Mouse (Mus musculus): ENCODE data around the gene Fam180a. TPM values are rescaled to one million over a fixed set of nuclear protein-coding genes. Genes with fewer than 3 reads are reported as not detected.

Gene Fam180a
- polyA plus RNA-seq, 1 experiment from 2014 or later, result 1.6 TPM

DNA sequence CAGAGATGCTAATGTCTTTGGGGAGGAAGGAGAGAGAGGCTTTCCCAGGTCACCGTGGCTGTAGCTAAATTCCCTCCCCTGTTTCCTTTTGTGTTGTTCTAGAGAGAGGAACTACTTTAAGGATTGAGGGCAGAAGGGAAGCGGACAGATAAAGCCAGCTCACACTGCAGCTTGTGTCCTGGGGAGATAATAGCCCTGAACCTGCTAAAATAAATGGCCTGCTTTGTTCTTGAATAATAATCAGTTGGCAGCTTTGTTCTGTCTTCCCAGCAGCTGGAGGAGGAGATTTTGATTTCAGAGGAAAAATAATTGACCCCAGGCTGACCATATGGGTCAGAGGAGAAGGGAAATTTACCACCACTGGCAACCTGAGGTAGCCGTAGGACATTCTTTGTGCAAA lies 12.7 kb upstream of the Fam180a start:
- WGBS, result 11% methylated on average over 3 of the region's 3 CpGs
- Histone ChIP-seq H3K4me2 (no peak overlapping the region), H3K4me3 (replicated peaks) (no peak overlapping the region), H3K4me1 (0 out of 2 replicates have a peak, but pooled peaks cover 4% of the 10 kb centered on the region), H3K9me3 (replicated peaks) (no peaks in the 10 kb centered on the region), H3K27me3 (replicated peaks) (no peaks in the 10 kb centered on the region), H3K9ac (replicated peaks) (no peak overlapping the region), H3K27ac (replicated peaks) (no peak overlapping the region), H3K36me3 (no peaks in the 10 kb centered on the region)
- ATAC-seq (ENCODE audit: low FRiP score), result no peak

DNA sequence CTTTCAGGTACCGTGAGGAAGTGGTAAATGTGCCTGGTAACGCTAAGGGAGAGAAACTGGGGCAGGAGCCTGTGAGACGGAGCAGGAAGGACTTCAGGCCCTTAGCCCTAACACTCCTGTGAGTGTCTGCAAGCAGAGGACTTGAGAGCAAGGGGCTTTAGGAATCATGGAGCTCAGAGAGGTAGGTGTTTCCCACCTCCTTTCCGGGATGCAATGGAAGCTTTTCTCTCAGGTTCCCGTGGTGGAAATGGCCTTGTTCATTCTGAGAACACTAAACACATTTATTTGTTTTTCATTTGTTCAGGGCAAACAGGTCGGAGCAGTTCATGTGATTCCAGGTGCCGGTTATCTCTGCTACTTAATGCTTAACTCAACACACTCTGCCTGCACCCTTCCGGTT lies 11.9 kb upstream of the Fam180a start:
- 83% methylated on average over 8 of the region's 8 CpGs for WGBS
- Histone ChIP-seq H3K27me3 (replicated peaks) (no peaks in the 10 kb centered on the region), H3K4me1 (0 out of 2 replicates have a peak, but pooled peaks cover 4% of the 10 kb centered on the region), H3K27ac (replicated peaks) (no peak overlapping the region), H3K4me3 (replicated peaks) (no peak overlapping the region), H3K36me3 (no peaks in the 10 kb centered on the region), H3K4me2 (no peak overlapping the region), H3K9me3 (replicated peaks) (no peaks in the 10 kb centered on the region), H3K9ac (replicated peaks) (no peak overlapping the region)
- no peak for ATAC-seq (ENCODE audit: low FRiP score)

DNA sequence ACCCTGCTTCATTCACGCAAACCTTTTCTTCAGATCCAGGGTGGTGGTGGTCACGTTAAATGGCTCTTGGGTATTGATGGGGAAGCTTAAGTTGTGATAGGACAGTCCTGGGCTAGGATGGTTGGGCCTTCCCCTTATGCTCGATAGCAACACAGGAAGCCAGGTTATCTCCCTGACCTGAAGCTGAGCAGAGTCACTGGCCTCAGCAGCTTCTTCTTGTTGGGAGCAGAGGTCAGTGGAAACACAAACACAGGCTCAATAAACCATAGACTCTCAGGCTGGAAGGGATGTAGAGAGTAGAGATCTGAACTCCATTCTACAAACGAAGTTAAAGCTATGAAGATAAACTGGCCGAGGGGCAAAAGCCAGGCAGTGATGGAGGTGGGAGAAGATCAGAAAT lies 9.5 kb upstream of the Fam180a start:
- H3K4me1 ChIP-seq, result 0 out of 2 replicates have a peak, but pooled peaks cover 4% of the 10 kb centered on the region
- H3K27ac ChIP-seq (replicated peaks), result no peak overlapping the region
- WGBS, result 84% methylated on average over 5 of the region's 5 CpGs
- no peak overlapping the region for H3K4me3 ChIP-seq (replicated peaks)
- no peaks in the 10 kb centered on the region for H3K36me3 ChIP-seq
- no peak for ATAC-seq (ENCODE audit: low FRiP score)
- no peak overlapping the region for H3K9ac ChIP-seq (replicated peaks)
- H3K4me2 ChIP-seq, result no peak overlapping the region
- no peaks in the 10 kb centered on the region for H3K27me3 ChIP-seq (replicated peaks)
- H3K9me3 ChIP-seq (replicated peaks), result no peaks in the 10 kb centered on the region

DNA sequence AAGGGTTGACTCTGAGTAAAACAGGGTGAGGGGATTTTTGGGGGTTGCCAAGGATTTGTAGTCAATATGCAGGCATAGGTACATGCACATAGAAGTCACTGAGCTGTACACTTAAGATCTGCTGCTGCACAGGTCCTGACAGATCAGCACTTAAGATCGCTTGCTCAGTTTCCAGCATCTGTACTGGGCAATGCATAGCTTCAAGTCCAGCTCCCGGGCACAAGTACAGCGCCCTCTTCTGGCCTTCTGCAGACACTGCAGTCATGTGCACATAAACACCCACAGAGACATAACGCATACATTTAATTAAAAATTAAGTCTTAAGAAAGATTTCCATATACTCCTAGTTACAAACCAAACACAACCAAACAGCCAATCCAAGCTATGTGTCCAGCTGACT lies 8.3 kb upstream of the Fam180a start:
- H3K9me3 ChIP-seq (replicated peaks), result no peaks in the 10 kb centered on the region
- H3K9ac ChIP-seq (replicated peaks), result no peak overlapping the region
- 0 out of 2 replicates have a peak, but pooled peaks cover 4% of the 10 kb centered on the region for H3K4me1 ChIP-seq
- H3K36me3 ChIP-seq, result no peaks in the 10 kb centered on the region
- no peak overlapping the region for H3K4me3 ChIP-seq (replicated peaks)
- H3K27ac ChIP-seq (replicated peaks), result no peak overlapping the region
- no peaks in the 10 kb centered on the region for H3K27me3 ChIP-seq (replicated peaks)
- no peak for ATAC-seq (ENCODE audit: low FRiP score)
- 81% methylated on average over 4 of the region's 4 CpGs for WGBS
- no peak overlapping the region for H3K4me2 ChIP-seq

DNA sequence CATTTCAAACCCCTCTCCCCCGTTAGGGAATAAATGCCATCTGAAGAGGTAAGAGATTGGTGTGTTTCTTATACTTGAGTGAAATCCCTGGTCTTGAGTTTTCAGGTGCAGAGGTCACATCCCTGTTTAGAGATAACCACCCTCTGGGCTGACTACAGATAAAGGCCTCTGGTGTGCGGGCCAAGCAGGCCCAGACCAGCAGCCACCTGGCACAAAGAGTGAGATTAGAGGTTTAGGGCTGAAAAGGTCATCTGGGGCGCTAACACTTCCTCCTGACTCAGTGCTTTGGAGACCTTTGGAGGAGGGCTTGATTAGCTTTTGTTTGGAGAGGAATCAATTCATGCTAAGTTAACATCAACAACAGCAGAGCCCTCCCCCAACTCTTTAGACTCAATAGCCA lies 7.7 kb upstream of the Fam180a start:
- no peak overlapping the region for H3K27ac ChIP-seq (replicated peaks)
- 39% methylated on average over 3 of the region's 3 CpGs for WGBS
- H3K9me3 ChIP-seq (replicated peaks), result no peaks in the 10 kb centered on the region
- H3K27me3 ChIP-seq (replicated peaks), result no peaks in the 10 kb centered on the region
- H3K9ac ChIP-seq (replicated peaks), result no peak overlapping the region
- no peaks in the 10 kb centered on the region for H3K36me3 ChIP-seq
- H3K4me1 ChIP-seq, result 0 out of 2 replicates have a peak, but pooled peaks cover 1% of the 10 kb centered on the region
- no peak overlapping the region for H3K4me2 ChIP-seq
- no peak overlapping the region for H3K4me3 ChIP-seq (replicated peaks)
- no peak for ATAC-seq (ENCODE audit: low FRiP score)

DNA sequence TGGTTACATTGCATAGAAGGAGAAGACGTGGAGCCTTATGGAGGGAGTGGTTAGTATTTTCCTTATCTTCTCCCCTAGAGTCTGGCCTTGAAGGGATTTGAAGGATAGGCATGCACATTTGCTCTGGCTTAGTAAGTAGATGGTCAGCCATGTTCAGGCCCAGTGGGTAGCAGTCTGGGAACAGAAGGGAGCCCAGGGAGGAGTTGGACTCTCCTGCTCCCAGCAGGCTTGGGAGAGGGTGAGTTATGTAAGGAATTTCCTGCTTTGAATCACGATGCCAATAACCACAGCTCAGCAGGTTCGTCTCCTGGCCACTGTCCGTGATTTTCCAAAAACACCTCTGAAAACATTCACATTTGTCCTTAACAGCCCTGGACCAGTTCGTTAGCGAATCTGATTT lies 4.9 kb upstream of the Fam180a start:
- H3K9ac ChIP-seq (replicated peaks), result no peak overlapping the region
- whole genome bisulfite sequencing, result 70% methylated on average over 6 of the region's 6 CpGs

DNA sequence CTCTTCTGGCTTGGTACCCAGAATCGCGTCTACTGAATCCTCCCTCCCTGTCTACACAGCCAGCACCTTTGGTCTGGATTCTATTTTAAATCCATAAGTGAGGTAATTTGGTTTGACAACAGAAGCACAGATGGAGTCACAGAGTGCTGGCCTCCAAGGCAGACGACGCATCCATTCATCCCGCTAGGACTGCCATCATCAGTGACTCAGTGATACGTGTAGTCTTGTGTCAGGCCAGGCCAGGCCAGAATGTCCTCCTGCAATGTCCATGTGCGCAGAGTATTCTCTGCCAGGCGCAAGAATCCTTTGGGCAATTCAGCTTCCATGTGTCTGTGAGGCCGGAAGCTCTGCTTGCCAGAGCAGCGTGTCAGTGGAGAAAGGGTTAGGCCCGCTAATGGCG lies 4.0 kb upstream of the Fam180a start:
- WGBS, result 96% methylated on average over 12 of the region's 12 CpGs
- no peak overlapping the region for H3K4me3 ChIP-seq (replicated peaks)
- H3K27ac ChIP-seq (replicated peaks), result no peak overlapping the region
- no peaks in the 10 kb centered on the region for H3K27me3 ChIP-seq (replicated peaks)
- H3K4me2 ChIP-seq, result no peak overlapping the region
- no peaks in the 10 kb centered on the region for H3K36me3 ChIP-seq
- peaks cover under 1% of the 10 kb centered on the region; the same call in 1 of the 2 replicates for H3K4me1 ChIP-seq
- H3K9me3 ChIP-seq (replicated peaks), result no peaks in the 10 kb centered on the region
- H3K9ac ChIP-seq (replicated peaks), result no peak overlapping the region
- no peak for ATAC-seq (ENCODE audit: low FRiP score)

More for the DNA sequence above, 4.9 kb upstream of the Fam180a start:
- H3K36me3 ChIP-seq, result no peaks in the 10 kb centered on the region
- no peaks in the 10 kb centered on the region for H3K4me1 ChIP-seq
- no peaks in the 10 kb centered on the region for H3K9me3 ChIP-seq (replicated peaks)
- no peaks in the 10 kb centered on the region for H3K27me3 ChIP-seq (replicated peaks)
- H3K4me3 ChIP-seq (replicated peaks), result no peak overlapping the region
- no peak overlapping the region for H3K4me2 ChIP-seq
- no peak overlapping the region for H3K27ac ChIP-seq (replicated peaks)
- ATAC-seq (ENCODE audit: low FRiP score), result no peak

DNA sequence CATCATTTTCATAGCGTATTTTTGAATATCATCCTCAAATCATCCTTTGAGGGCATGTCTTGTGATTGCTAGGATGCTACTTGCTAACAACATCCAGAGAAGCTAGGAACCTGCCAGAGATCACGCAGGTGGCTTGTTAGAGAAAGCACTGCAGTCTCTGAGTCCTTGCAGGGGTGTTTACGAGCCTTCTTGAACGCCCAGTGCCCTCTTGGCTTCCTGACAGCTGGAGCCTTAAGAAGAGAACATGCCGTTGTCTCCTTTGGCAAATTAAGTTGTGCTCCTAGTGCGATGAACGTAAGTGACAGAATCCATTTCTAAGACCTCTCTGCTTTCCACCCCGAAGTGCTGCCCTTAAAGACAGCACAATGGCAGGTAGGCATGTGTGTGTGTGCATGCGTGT lies 1.6 kb downstream of the Fam180a start:
- 64% methylated on average over 9 of the region's 9 CpGs for WGBS
- no peak overlapping the region for H3K4me2 ChIP-seq
- ATAC-seq (ENCODE audit: low FRiP score), result no peak
- H3K9me3 ChIP-seq (replicated peaks), result no peaks in the 10 kb centered on the region
- no peaks in the 10 kb centered on the region for H3K36me3 ChIP-seq
- H3K9ac ChIP-seq (replicated peaks), result no peak overlapping the region
- H3K27ac ChIP-seq (replicated peaks), result no peak overlapping the region
- H3K4me1 ChIP-seq, result peaks cover 8% of the 10 kb centered on the region; the same call in 1 of the 2 replicates
- no peak overlapping the region for H3K4me3 ChIP-seq (replicated peaks)
- H3K27me3 ChIP-seq (replicated peaks), result no peaks in the 10 kb centered on the region

DNA sequence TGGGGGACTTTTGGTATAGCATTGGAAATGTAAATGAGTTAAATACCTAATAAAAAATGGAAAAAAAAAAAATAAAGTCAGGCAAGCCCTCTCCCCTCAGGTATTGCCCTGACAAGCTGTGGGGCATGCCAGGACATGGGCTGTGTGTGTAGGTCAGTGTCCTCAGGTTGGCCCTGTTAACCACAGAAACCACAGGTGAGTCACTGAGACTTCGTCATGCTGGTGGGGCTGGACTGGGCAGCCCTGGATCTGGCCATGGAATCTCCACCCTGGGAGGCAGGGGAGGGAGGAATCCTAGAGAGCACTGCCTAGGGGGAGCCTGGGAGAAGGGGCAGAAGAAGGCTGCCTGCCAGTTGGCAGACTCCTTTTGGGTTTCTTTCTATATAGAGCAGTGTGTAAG lies 2.9 kb downstream of the Fam180a start:
- WGBS, result 74% methylated on average over 1 of the region's 1 CpGs
- Histone ChIP-seq H3K27me3 (replicated peaks) (no peaks in the 10 kb centered on the region), H3K36me3 (no peaks in the 10 kb centered on the region), H3K4me1 (peaks cover 8% of the 10 kb centered on the region; the same call in 1 of the 2 replicates), H3K4me3 (replicated peaks) (no peak overlapping the region), H3K9ac (replicated peaks) (no peak overlapping the region), H3K27ac (replicated peaks) (no peak overlapping the region), H3K4me2 (no peak overlapping the region), H3K9me3 (replicated peaks) (no peaks in the 10 kb centered on the region)
- no peak for ATAC-seq (ENCODE audit: low FRiP score)

DNA sequence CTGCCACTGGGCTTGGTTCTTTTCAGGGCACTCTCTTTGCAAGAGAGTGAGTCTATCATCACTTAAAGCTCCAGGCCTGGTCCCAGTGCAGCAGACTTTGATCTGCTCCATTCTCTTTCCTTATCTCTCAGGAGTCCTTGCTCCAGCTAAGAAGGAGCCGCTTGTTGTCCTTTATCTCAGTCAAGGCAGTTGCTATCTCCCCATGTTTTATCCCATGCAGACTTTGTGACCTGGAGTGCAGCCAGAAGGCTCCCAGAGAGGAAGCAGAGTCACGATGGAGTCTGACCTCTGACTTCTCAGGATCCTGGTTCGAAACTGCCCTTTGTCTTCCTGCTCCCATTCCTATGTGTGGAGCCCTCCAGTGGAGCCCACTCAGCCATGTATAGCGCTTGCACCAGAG lies 4.8 kb downstream of the Fam180a start:
- no peaks in the 10 kb centered on the region for H3K9me3 ChIP-seq (replicated peaks)

DNA sequence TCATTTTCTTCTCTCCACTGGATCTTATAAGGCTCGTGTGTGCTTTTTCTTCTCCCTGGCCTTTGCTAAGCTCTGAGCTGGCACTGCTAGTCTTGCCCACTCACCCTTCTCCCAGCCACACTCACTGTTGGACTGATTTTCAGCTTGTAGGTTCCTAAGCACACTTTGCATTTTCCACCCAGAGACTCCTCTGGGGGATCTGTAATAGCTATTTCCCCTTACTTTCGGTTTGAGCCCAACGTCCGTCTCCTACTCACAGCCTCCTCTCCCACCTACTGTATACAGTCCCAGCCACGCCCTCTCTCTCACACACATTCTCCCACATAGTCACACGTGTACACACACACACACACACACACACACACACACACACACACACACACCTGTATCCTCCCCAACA lies 6.1 kb downstream of the Fam180a start:
- Histone ChIP-seq H3K9me3 (replicated peaks) (no peaks in the 10 kb centered on the region), H3K27ac (replicated peaks) (no peak overlapping the region), H3K4me1 (peaks cover 6% of the 10 kb centered on the region; the same call in 1 of the 2 replicates), H3K36me3 (no peaks in the 10 kb centered on the region), H3K27me3 (replicated peaks) (no peaks in the 10 kb centered on the region), H3K4me3 (replicated peaks) (no peak overlapping the region), H3K9ac (replicated peaks) (no peak overlapping the region), H3K4me2 (no peak overlapping the region)
- ATAC-seq (ENCODE audit: low FRiP score), result no peak
- WGBS, result 82% methylated on average over 6 of the region's 6 CpGs

More for the DNA sequence above, 4.8 kb downstream of the Fam180a start:
- 84% methylated on average over 4 of the region's 4 CpGs for WGBS
- Histone ChIP-seq H3K4me3 (replicated peaks) (no peak overlapping the region), H3K27me3 (replicated peaks) (no peaks in the 10 kb centered on the region), H3K36me3 (no peaks in the 10 kb centered on the region), H3K9ac (replicated peaks) (no peak overlapping the region), H3K27ac (replicated peaks) (no peak overlapping the region), H3K4me2 (no peak overlapping the region), H3K4me1 (peaks cover 8% of the 10 kb centered on the region; the same call in 1 of the 2 replicates)
- no peak for ATAC-seq (ENCODE audit: low FRiP score)

DNA sequence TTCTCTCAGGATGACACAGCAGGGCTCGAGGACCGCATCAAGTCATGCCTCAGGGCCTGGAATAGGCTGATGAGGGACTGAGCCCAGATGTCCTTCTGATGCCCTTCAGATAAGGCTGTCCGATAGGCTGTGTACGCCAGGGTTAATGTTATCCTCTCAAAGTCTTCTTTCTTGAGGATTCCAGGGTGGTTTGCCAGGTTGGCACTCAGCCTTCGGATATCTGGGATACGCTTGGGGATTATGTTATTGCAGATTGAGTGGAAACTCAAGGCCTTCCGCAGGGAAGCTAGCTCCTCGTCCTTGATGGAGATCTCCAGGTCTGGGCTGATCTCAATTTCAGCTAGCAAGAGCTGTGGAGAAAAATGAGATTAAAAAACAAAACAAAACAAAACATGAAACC lies 12.4 kb downstream of the Fam180a start:
- Histone ChIP-seq H3K27ac (replicated peaks) (no peak overlapping the region), H3K4me3 (replicated peaks) (no peak overlapping the region), H3K9ac (replicated peaks) (no peak overlapping the region), H3K27me3 (replicated peaks) (no peaks in the 10 kb centered on the region), H3K9me3 (replicated peaks) (no peaks in the 10 kb centered on the region), H3K4me1 (no peaks in the 10 kb centered on the region), H3K36me3 (no peaks in the 10 kb centered on the region), H3K4me2 (no peak overlapping the region)
- ATAC-seq (ENCODE audit: low FRiP score), result no peak
- WGBS, result 96% methylated on average over 8 of the region's 8 CpGs

DNA sequence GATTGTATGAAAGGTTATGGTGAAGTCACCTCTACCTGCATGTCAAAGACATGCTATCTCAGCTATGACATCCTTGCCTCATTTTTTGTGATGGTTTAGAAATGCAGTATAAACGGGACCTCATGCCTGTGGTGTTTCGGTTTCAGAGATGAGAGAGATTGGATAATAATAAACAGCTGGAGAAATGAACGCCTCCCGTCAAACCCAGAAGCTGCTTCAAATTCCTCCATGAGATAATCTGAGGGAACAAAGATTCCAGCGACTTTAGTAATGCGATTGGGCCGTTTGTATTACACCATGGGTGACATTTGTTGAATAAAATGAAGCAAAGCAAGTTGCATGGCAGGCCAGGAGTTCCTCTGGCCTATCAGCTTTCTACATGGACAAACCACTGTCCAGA lies 16.5 kb downstream of the Fam180a start:
- H3K27me3 ChIP-seq (replicated peaks), result no peaks in the 10 kb centered on the region
- no peak overlapping the region for H3K4me3 ChIP-seq (replicated peaks)
- no peaks in the 10 kb centered on the region for H3K9me3 ChIP-seq (replicated peaks)
- H3K27ac ChIP-seq (replicated peaks), result no peak overlapping the region
- no peak for ATAC-seq (ENCODE audit: low FRiP score)
- no peak overlapping the region for H3K9ac ChIP-seq (replicated peaks)
- 85% methylated on average over 7 of the region's 7 CpGs for WGBS
- no peak overlapping the region for H3K4me2 ChIP-seq
- no peaks in the 10 kb centered on the region for H3K36me3 ChIP-seq
- no peaks in the 10 kb centered on the region for H3K4me1 ChIP-seq

Data from neural tube, embryonic 15.5 days (tissue).